ENCODE assay signal across 8 mouse cellular contexts in the genomic region with DNA sequence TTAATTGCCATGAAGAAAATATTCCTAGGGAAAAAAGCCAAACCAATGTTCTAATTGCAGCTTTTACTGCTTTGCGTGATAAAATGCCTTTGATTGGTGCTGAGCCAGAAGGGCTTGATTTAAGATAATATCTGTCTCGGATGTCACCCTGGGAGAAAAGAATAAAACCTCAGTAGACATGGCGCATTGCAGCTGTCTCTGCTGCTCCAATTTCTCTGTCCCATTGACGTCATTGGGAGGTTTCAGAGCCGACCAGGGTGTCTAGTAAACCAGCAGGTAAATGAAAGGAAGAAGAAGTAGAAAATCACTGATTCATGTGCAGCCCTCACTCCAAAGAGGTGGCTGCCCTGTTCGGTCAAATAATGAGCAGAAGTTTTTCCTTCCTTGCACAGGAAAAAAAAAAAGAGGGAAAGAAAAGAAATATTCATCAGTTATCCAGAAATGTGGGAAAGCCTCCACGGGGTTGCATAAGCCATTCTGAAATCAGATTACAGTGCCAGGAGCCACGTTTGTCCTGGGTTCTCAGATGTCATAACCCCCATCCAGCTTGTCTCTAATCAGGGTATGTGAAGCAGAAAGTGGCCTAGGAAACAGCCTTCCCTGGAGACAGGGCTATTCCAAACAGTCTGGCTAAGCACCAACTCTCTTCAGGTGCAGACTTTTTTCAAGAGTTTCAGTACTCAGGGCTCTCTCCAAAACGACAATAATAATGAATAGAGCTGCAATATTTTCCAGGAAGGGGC.
DNase-seq lines count a peak whose midpoint lies in the region; ATAC-seq lines count a peak whose summit lies in the region.
"Had no signal": no experiment of that assay in that cellular context is flagged by ENCODE, and none has a peak within 500 bp of the region (broad histone marks: within the 10 kb centered on the region; RNA-seq: fewer than 3 reads in every experiment).

No protein-coding gene starts in this region.

- peak; percentile 15 for DNase-seq in kidney, adult 9 months
- DNase-seq in kidney, adult 11 months: no peak
- DNase-seq in adrenal gland, postnatal 14 days: peak; percentile 36
- DNase-seq in cerebellum, adult 11-12 months: peak; percentile 60
- DNase-seq in gastrocnemius, postnatal 25 days: peak; percentile 35
- no peak for DNase-seq in frontal cortex, postnatal 14 days (ENCODE audit: low spot score in 2 of 2)
- DNase-seq: right cerebral cortex, postnatal 25 days had no signal

- no peak for ATAC-seq in CD4-positive, CD25-positive, alpha-beta regulatory T cell, adult 4 months

Comparison
In these comparisons a context has a peak if more than half of its experiments do, and no peak if none do; other contexts are left out.
1. DNase-seq: peak in kidney, adult 9 months (single experiment), adrenal gland, postnatal 14 days (single experiment), cerebellum, adult 11-12 months (single experiment) and gastrocnemius, postnatal 25 days (single experiment); none in kidney, adult 11 months (single experiment) and frontal cortex, postnatal 14 days (0 of 2).